ENCODE assay signal across 9 mouse cellular contexts in the genomic region with DNA sequence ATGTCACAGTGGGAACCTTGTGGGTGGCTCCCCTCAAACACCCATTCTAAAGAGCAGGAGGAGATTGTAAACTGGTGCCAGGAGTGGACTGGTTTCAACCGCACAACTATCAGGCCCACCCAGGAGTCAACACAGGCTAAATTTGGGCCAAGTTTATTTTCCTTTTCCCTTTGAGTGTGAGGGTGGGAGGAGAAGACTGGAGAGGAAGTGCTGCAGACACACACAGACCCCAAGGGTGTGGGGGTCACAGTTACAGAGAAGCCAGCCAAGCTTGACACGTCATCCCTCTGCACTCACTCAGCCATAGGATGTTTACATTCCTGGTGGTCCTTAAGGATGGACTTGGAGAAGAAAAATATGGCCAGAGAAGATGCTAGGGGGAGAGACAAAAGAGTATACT.
DNase-seq lines count a peak whose midpoint lies in the region; ATAC-seq lines count a peak whose summit lies in the region.
"Had no signal": no experiment of that assay in that cellular context is flagged by ENCODE, and none has a peak within 500 bp of the region (broad histone marks: within the 10 kb centered on the region; RNA-seq: fewer than 3 reads in every experiment).

No protein-coding gene starts in this region.

- no peaks in the 10 kb centered on the region for H3K9me3 ChIP-seq in embryonic facial prominence, embryonic 14.5 days (ENCODE audit: control insufficient read depth, low read length)

- H3K4me3 ChIP-seq in embryonic facial prominence, embryonic 14.5 days (ENCODE audit: low read depth, low read length), result no peak overlapping the region

- peak; percentile 3 for DNase-seq in left cerebral cortex, postnatal 4 days
- no peak for DNase-seq in left cerebral cortex, adult 9 months (ENCODE audit: low spot score in 2 of 2)
- DNase-seq in embryonic facial prominence, embryonic 14.5 days (ENCODE audit: low spot score), result peak; percentile 76
- peak; percentile 57 for DNase-seq in kidney, postnatal 14 days
- DNase-seq in neural tube, embryonic 10.5 days (ENCODE audit: extremely low spot score, low spot score), result peak; percentile 24
- DNase-seq in urinary bladder, adult 2 months (ENCODE audit: low spot score), result no peak
- no peak for DNase-seq in thymus, postnatal 4 days
- no peak for DNase-seq in gastrocnemius, postnatal 25 days
- DNase-seq: adrenal gland, postnatal 14 days had no signal

- H3K4me2 ChIP-seq in embryonic facial prominence, embryonic 14.5 days (ENCODE audit: low read depth, low read length), result no peak overlapping the region

- no peak overlapping the region for H3K9ac ChIP-seq in embryonic facial prominence, embryonic 14.5 days (ENCODE audit: low read depth, low read length)

- H3K27ac ChIP-seq in embryonic facial prominence, embryonic 14.5 days (replicated peaks; ENCODE audit: low read depth, low read length), result peak overlapping the region; percentile 64

- no peaks in the 10 kb centered on the region for H3K27me3 ChIP-seq in embryonic facial prominence, embryonic 14.5 days (replicated peaks; ENCODE audit: control insufficient read depth, insufficient read depth, low read length)

- H3K4me1 ChIP-seq in embryonic facial prominence, embryonic 14.5 days (ENCODE audit: control insufficient read depth, insufficient read depth, low read length), result peaks cover 37% of the 10 kb centered on the region

- WGBS in embryonic facial prominence, embryonic 14.5 days, result 38% methylated on average over 2 of the region's 2 CpGs

- peak; percentile 74 for ATAC-seq in embryonic facial prominence, embryonic 14.5 days (ENCODE audit: low read depth)

- no peaks in the 10 kb centered on the region for H3K36me3 ChIP-seq in embryonic facial prominence, embryonic 14.5 days (ENCODE audit: control insufficient read depth, insufficient read depth, low read length)

- intact Hi-C loops in left cerebral cortex, postnatal 4 days (cut with DNase I), result no loop called here

Comparison
In these comparisons a context has a peak if more than half of its experiments do, and no peak if none do; other contexts are left out.
1. DNase-seq: peak in left cerebral cortex, postnatal 4 days (single experiment), embryonic facial prominence, embryonic 14.5 days (single experiment), kidney, postnatal 14 days (single experiment) and neural tube, embryonic 10.5 days (single experiment); none in left cerebral cortex, adult 9 months (0 of 2), urinary bladder, adult 2 months (single experiment), thymus, postnatal 4 days (single experiment) and gastrocnemius, postnatal 25 days (single experiment).